Mouse (Mus musculus) midbrain, embryonic 13.5 days (tissue): ENCODE results near the gene Dop1b. TPM values are rescaled to one million over a fixed set of nuclear protein-coding genes. Genes with fewer than 3 reads are reported as not detected.

Experiments used
- polyA plus RNA-seq: library from polyadenylated mRNA; unstranded; fragments of >200 nt; fragmentation: Nextera tagmentation; extraction: Ambion mirVana; gene quantifications from 2 replicates; pipeline ENCODE4 v1.2.1, GENCODE M21; 2015

Gene Dop1b
- polyA plus RNA-seq, 1 experiment from 2014 or later: 32.4 TPM

Other genes with a start within 250 kb of the Dop1b start
- 15.2 and 16.4 TPM in 2 replicates for gene Setd4, start 107.8 kb upstream of the Dop1b start, polyA plus RNA-seq
- 156 and 157 TPM in 2 replicates for gene Cbr1, start 106.1 kb upstream of the Dop1b start, polyA plus RNA-seq
- not detected in 2 replicates for gene Gm5678, start 83.8 kb upstream of the Dop1b start, polyA plus RNA-seq
- gene Cbr3, start 28.7 kb upstream of the Dop1b start, polyA plus RNA-seq: 0.27 and 0.80 TPM in 2 replicates
- 32.7 and 39.2 TPM in 2 replicates for gene Morc3, start 120.2 kb downstream of the Dop1b start, polyA plus RNA-seq
- gene Chaf1b, start 172.0 kb downstream of the Dop1b start, polyA plus RNA-seq: 32.3 and 34.3 TPM in 2 replicates